Mouse (Mus musculus): Measurements from ENCODE around the gene Izumo1. TPM values are rescaled to one million over a fixed set of nuclear protein-coding genes. Genes with fewer than 3 reads are reported as not detected.

Izumo1 gene
- polyA plus RNA-seq, 1 experiment from 2014 or later = 0.08 TPM

DNA sequence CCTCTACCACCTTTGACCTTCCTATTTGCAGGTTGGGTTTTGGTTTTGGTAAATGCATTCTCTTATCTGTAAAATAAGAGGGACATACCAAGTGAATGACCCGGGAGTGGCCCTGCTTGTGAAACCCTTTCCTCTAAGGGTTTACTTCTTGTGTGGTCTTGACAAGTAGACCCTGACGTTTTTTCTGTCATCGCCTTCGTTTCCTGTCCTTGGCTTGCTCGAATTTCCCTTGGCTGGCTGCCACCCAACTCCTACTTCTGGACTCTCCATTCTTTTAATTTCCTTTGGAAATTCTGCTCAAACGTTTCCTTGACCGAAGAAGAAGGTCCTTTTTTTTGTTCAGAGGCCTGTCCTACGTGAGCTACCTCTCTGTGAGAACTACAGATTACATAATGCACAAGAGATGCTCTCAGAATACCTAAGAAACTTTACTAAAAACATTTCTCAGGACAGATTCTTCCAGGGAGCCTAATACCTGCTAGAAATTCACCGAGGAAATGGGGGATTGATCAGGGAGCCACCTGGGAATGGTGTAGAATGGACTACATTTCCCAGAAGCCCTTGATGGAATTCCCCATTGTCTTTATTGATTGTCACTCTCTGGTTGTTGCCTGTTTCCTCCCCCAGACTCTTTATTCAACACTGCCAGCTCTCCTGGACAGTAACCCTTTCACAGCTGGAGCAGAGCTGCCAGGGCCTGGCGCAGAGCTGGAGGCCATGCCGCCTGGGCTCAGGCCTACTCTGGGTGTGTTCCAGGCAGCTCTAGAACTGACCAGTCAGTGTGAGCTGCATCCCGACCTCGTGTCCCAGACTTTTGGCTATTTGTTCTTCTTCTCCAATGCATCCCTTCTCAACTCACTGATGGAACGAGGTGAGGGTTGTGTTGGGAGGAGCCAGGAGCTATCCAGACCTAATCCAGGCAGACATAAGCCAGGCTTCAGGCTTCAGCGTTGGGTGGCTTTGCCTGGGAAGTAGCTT lies 14.4 kb downstream of the Izumo1 start:
- DNase-seq (ENCODE audit: low spot score) (no peak), ATAC-seq (ENCODE audit: low FRiP score, low TSS enrichment) (no peak)
- Histone ChIP-seq H3K4me3 (ENCODE audit: low read depth, low read length) (no peak overlapping the region), H3K9me3 (ENCODE audit: control insufficient read depth, low read length) (no peaks in the 10 kb centered on the region), H3K4me1 (replicated peaks; ENCODE audit: control insufficient read depth, insufficient read depth) (peaks cover 7% of the 10 kb centered on the region), H3K36me3 (ENCODE audit: control insufficient read depth, insufficient read depth, low read length) (0 out of 2 replicates have a peak, but pooled peaks cover 2% of the 10 kb centered on the region), H3K27me3 (ENCODE audit: control insufficient read depth, insufficient read depth, low read length) (no peaks in the 10 kb centered on the region), H3K9ac (ENCODE audit: low read length) (no peak overlapping the region), H3K27ac (replicated peaks) (peak overlapping the region; percentile 18; the same call in 1 of the 2 replicates), H3K4me2 (replicated peaks; ENCODE audit: low read depth) (no peak overlapping the region)
- TF ChIP-seq CTCF (IDR thresholded peaks at IDR 0.05; ENCODE audit: low read depth) (no peak), EP300 (optimal IDR thresholded peaks at IDR 0.05) (no peak)
- 71% methylated on average over 15 of the region's 15 CpGs for WGBS

DNA sequence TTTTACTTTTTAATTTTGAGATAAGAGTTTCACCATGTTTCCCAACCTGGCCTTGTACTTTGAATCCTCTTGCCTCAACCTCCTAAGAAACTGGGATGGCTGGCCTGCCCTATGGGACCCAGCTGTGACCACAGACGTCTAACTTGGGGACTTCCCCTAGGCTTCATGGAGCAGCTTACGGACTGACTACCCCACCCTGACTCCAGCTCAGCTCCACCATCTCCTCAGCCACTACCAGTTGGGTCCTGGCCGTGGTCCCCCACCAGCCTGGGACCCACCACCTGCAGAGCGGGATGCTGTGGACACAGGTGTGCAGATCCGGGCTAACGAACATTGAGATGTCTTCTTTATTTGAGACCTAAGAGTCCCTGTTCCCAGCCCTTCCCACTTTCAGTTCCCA lies 16.1 kb downstream of the Izumo1 start:
- no peak overlapping the region for H3K4me3 ChIP-seq (ENCODE audit: low read depth, low read length)
- TF ChIP-seq CTCF (IDR thresholded peaks at IDR 0.05; ENCODE audit: low read depth) (no peak), EP300 (optimal IDR thresholded peaks at IDR 0.05) (no peak)
- ATAC-seq (ENCODE audit: low FRiP score, low TSS enrichment) (no peak), DNase-seq (ENCODE audit: low spot score) (no peak)
- H3K4me1 ChIP-seq (replicated peaks; ENCODE audit: control insufficient read depth, insufficient read depth) = peaks cover 16% of the 10 kb centered on the region
- H3K9me3 ChIP-seq (ENCODE audit: control insufficient read depth, low read length) = no peaks in the 10 kb centered on the region
- no peaks in the 10 kb centered on the region for H3K27me3 ChIP-seq (ENCODE audit: control insufficient read depth, insufficient read depth, low read length)
- 0 out of 2 replicates have a peak, but pooled peaks cover 2% of the 10 kb centered on the region for H3K36me3 ChIP-seq (ENCODE audit: control insufficient read depth, insufficient read depth, low read length)
- H3K27ac ChIP-seq (replicated peaks) = no peak overlapping the region
- no peak overlapping the region for H3K9ac ChIP-seq (ENCODE audit: low read length)
- peak overlapping the region; percentile 47; the same call in 1 of the 2 replicates for H3K4me2 ChIP-seq (replicated peaks; ENCODE audit: low read depth)
- 91% methylated on average over 6 of the region's 6 CpGs for whole genome bisulfite sequencing

DNA sequence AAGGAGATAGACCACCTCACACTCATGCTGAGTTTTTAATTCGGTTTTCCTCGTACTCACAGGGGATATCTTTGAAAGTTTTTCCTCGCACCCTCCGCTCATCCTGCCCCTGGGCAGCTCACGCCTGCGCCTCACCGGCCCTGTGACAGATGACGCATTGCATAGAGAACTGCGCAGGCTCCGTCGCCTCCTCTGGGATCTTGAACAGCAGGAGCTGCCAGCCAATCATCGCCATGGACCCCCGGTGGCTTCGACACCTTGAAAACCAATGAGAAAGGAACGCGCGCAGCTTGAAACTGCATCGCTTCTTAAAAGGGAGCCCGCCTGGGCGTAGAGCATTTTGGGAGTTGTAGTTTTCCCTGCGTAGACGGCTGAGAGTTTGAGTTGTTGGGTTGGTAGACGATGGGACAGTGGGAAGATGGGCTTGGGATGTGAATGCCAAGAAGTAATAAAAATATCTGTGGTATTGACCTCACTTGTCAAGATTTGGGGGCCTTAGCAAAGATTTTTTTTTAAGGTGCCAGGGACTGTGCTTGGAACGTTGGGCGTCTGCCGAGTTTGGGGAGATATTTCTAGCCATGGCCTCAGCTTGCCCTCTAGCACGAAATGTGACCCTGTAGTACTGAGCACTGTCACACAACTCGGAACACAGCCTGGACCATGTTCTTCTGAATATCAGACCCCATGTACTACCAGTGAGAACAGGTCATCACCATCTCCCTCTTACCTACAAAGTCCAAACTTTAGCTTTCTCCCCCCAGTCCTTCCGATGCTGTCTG lies 17.2 kb downstream of the Izumo1 start:
- no peak overlapping the region for H3K27ac ChIP-seq (replicated peaks)

DNA sequence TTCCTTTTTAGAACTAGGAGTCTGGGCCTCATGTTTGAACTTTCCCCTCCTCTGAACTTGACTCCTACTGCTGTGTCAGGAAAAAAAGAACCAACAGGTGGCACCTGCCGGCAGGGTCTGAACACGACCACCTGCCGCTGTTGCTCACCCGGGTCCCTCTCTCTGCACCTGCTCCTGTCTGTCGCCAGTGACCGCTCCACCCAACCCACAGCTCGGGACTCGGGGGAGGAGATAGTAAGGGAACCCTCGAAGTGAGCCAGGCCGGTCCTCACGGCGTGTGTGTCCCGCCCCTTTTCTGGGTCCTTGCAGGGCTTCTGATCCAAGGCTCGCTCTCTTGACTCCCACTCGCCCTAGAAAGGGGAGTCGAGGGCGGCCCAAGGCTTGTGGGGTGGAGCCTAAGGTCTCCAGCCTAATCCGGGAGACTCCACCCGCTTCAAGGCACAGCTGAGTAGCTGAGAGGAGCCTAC lies 18.0 kb downstream of the Izumo1 start, which contains the start of gene Mamstr:
Gene Mamstr, plus strand, starts transcription at position 417 of the 467 bp plus-strand sequence.
- peak within 1 kb of the TSS; percentile 8; the same call in 1 of the 2 replicates for H3K9ac ChIP-seq (ENCODE audit: low read length)

More for the DNA sequence above, 17.2 kb downstream of the Izumo1 start:
- H3K9ac ChIP-seq (ENCODE audit: low read length) = 0 out of 2 replicates have a peak overlapping the region, but pooled peaks have one; percentile 27
- peak overlapping the region; percentile 47 for H3K4me2 ChIP-seq (replicated peaks; ENCODE audit: low read depth)
- ATAC-seq (ENCODE audit: low FRiP score, low TSS enrichment) = peak; percentile 87
- H3K27me3 ChIP-seq (ENCODE audit: control insufficient read depth, insufficient read depth, low read length) = no peaks in the 10 kb centered on the region
- H3K4me1 ChIP-seq (replicated peaks; ENCODE audit: control insufficient read depth, insufficient read depth) = peaks cover 21% of the 10 kb centered on the region
- 21% methylated on average over 29 of the region's 29 CpGs for WGBS
- TF ChIP-seq CTCF (IDR thresholded peaks at IDR 0.05; ENCODE audit: low read depth) (no peak), EP300 (optimal IDR thresholded peaks at IDR 0.05) (no peak)
- H3K4me3 ChIP-seq (ENCODE audit: low read depth, low read length) = no peak overlapping the region
- peak; percentile 95 for DNase-seq (ENCODE audit: low spot score)
- 0 out of 2 replicates have a peak, but pooled peaks cover 2% of the 10 kb centered on the region for H3K36me3 ChIP-seq (ENCODE audit: control insufficient read depth, insufficient read depth, low read length)
- H3K9me3 ChIP-seq (ENCODE audit: control insufficient read depth, low read length) = no peaks in the 10 kb centered on the region

DNA sequence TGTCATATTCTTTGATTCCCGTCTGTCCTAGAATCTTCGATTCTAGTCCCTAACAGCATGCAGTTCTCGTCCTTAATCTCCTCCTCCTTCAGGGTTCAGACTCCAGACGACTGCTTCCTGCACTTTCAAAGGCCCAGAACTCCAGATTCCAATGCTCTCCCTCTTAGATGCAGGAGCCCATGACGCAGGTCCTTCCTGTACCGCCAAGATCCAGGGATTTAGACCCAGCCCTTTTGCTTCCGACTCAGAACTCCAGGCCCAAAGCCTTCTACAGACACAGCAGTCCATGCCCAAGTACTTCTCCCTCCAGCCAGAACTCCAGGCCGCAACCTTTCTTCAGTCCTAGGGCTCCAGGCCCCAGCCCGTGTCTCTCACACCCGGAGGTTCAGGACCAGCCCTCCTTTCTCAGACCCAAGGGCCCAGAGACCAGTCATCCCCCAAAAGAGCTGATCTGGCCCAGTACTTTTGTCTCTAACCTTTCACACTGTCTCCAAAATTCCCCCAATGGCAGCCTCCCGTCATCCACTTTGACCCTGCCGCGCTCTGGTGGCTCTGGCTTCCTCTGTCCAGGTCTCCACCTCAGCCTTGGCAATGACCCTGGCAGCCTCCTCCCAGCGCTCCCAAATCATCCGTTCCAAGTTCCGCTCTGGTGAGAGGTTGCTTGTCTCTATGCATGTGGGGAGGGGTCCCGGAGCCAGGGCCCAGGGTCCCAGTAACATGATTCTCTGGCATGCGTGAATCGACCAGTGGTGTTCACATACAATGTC lies 18.8 kb downstream of the Izumo1 start:
- TF ChIP-seq CTCF (IDR thresholded peaks at IDR 0.05; ENCODE audit: low read depth) = no peak
- TF ChIP-seq EP300 (optimal IDR thresholded peaks at IDR 0.05) = no peak
- Histone ChIP-seq H3K9ac (ENCODE audit: low read length) (no peak overlapping the region), H3K27me3 (ENCODE audit: control insufficient read depth, insufficient read depth, low read length) (no peaks in the 10 kb centered on the region), H3K4me1 (replicated peaks; ENCODE audit: control insufficient read depth, insufficient read depth) (peaks cover 21% of the 10 kb centered on the region), H3K4me2 (replicated peaks; ENCODE audit: low read depth) (no peak overlapping the region), H3K27ac (replicated peaks) (0 out of 2 replicates have a peak overlapping the region, but pooled peaks have one; percentile 13), H3K9me3 (ENCODE audit: control insufficient read depth, low read length) (no peaks in the 10 kb centered on the region), H3K36me3 (ENCODE audit: control insufficient read depth, insufficient read depth, low read length) (0 out of 2 replicates have a peak, but pooled peaks cover 2% of the 10 kb centered on the region), H3K4me3 (ENCODE audit: low read depth, low read length) (no peak overlapping the region)
- no peak for DNase-seq (ENCODE audit: low spot score)
- 79% methylated on average over 19 of the region's 19 CpGs for WGBS
- no peak for ATAC-seq (ENCODE audit: low FRiP score, low TSS enrichment)

More for the DNA sequence above, 18.0 kb downstream of the Izumo1 start, which contains the start of gene Mamstr:
- Histone ChIP-seq H3K9me3 (ENCODE audit: control insufficient read depth, low read length) (no peaks in the 10 kb centered on the region), H3K27me3 (ENCODE audit: control insufficient read depth, insufficient read depth, low read length) (no peaks in the 10 kb centered on the region), H3K4me3 (ENCODE audit: low read depth, low read length) (no peak within 1 kb of the TSS), H3K36me3 (ENCODE audit: control insufficient read depth, insufficient read depth, low read length) (0 out of 2 replicates have a peak, but pooled peaks cover 2% of the 10 kb centered on the region), H3K4me1 (replicated peaks; ENCODE audit: control insufficient read depth, insufficient read depth) (peaks cover 21% of the 10 kb centered on the region), H3K27ac (replicated peaks) (peak within 1 kb of the TSS; percentile 70; the same call in 1 of the 2 replicates), H3K4me2 (replicated peaks; ENCODE audit: low read depth) (no peak within 1 kb of the TSS)
- 45% methylated on average over 19 of the region's 19 CpGs for WGBS
- no peak for TF ChIP-seq CTCF (IDR thresholded peaks at IDR 0.05; ENCODE audit: low read depth)
- TF ChIP-seq EP300 (optimal IDR thresholded peaks at IDR 0.05) = no peak
- no peak for DNase-seq (ENCODE audit: low spot score)
- ATAC-seq (ENCODE audit: low FRiP score, low TSS enrichment) = no peak

Measured in stomach, postnatal 0 days (tissue).